In genomic region chr1:113247325-113247724, GRCm38 (mm10) we compare ENCODE assay signal across 15 mouse cellular contexts.
DNase-seq lines count a peak whose midpoint lies in the region; ATAC-seq and TF ChIP-seq lines count a peak whose summit lies in the region.
"Had no signal": no experiment of that assay in that cellular context is flagged by ENCODE, and none has a peak within 500 bp of the region (broad histone marks: within the 10 kb centered on the region; RNA-seq: fewer than 3 reads in every experiment).

No protein-coding gene starts in this region.

- TF ChIP-seq POLR2A in small intestine, adult 2 months (IDR thresholded peaks at IDR 0.05; ENCODE audit: low read depth, low read length), result no peak

- no peak overlapping the region for H3K4me2 ChIP-seq in intestine, postnatal 0 days (replicated peaks; ENCODE audit: low read depth)
- no peak overlapping the region for H3K4me2 ChIP-seq in intestine, embryonic 16.5 days (ENCODE audit: low read depth, low read length)
- no peak overlapping the region for H3K4me2 ChIP-seq in neural tube, embryonic 11.5 days (ENCODE audit: low read depth)
- H3K4me2 ChIP-seq in neural tube, embryonic 15.5 days, result no peak overlapping the region
- H3K4me2 ChIP-seq: heart, embryonic 13.5 days had no signal

- no peak overlapping the region for H3K9ac ChIP-seq in intestine, postnatal 0 days (ENCODE audit: low read depth, low read length)
- no peak overlapping the region for H3K9ac ChIP-seq in intestine, embryonic 16.5 days (ENCODE audit: low read depth, low read length)
- no peak overlapping the region for H3K9ac ChIP-seq in neural tube, embryonic 11.5 days (ENCODE audit: low read length)
- H3K9ac ChIP-seq in neural tube, embryonic 15.5 days (replicated peaks), result no peak overlapping the region
- H3K9ac ChIP-seq: heart, embryonic 13.5 days had no signal

- 77% methylated on average over 5 of the region's 5 CpGs for WGBS in intestine, postnatal 0 days
- WGBS in intestine, embryonic 16.5 days, result 72% methylated on average over 5 of the region's 5 CpGs
- 73% methylated on average over 5 of the region's 5 CpGs for WGBS in neural tube, embryonic 11.5 days
- WGBS in neural tube, embryonic 15.5 days, result 57% methylated on average over 5 of the region's 5 CpGs
- 73% methylated on average over 5 of the region's 5 CpGs for WGBS in small intestine, adult 2 months

- no peak for ATAC-seq in intestine, postnatal 0 days
- ATAC-seq in intestine, embryonic 16.5 days, result no peak
- ATAC-seq in neural tube, embryonic 11.5 days (ENCODE audit: insufficient read depth, low FRiP score, low TSS enrichment), result no peak
- ATAC-seq in neural tube, embryonic 15.5 days (ENCODE audit: low FRiP score), result no peak
- ATAC-seq: inflammation-experienced regulatory T-cells, adult 6 months had no signal

- DNase-seq in neural tube, embryonic 11.5 days (ENCODE audit: low spot score), result peak; percentile 11
- DNase-seq in WW6 (ENCODE audit: low read depth, low spot score), result peak; percentile 16
- DNase-seq in urinary bladder, postnatal 36 days (ENCODE audit: low spot score in 2 of 2), result no peak
- DNase-seq in heart, adult 9 months (ENCODE audit: low spot score in 2 of 2), result no peak
- DNase-seq: adrenal gland, postnatal 36 days; cerebellum, adult 2 months; liver; lung, postnatal 10 days; thymus, postnatal 4 days had no signal

- peak; percentile 56 for TF ChIP-seq CTCF in intestine, postnatal 0 days (IDR thresholded peaks at IDR 0.05; ENCODE audit: low read depth)
- peak; percentile 22; the same call in 1 of the 2 replicates for TF ChIP-seq CTCF in small intestine, adult 2 months (IDR thresholded peaks at IDR 0.05; ENCODE audit: extremely low read depth, insufficient read length, insufficient replicate concordance, low read depth, low read length)

- no peak overlapping the region for H3K27ac ChIP-seq in intestine, postnatal 0 days (ENCODE audit: low read depth, low read length)
- H3K27ac ChIP-seq in intestine, embryonic 16.5 days (ENCODE audit: low read length), result no peak overlapping the region
- no peak overlapping the region for H3K27ac ChIP-seq in neural tube, embryonic 11.5 days (ENCODE audit: low read depth, low read length)
- no peak overlapping the region for H3K27ac ChIP-seq in neural tube, embryonic 15.5 days (replicated peaks)
- no peak overlapping the region for H3K27ac ChIP-seq in small intestine, adult 2 months (ENCODE audit: insufficient read depth, low read depth, low read length)
- H3K27ac ChIP-seq: heart, embryonic 13.5 days had no signal

- H3K9me3 ChIP-seq in intestine, postnatal 0 days (ENCODE audit: control insufficient read depth), result 0 out of 2 replicates have a peak, but pooled peaks cover 3% of the 10 kb centered on the region
- H3K9me3 ChIP-seq in intestine, embryonic 16.5 days (ENCODE audit: control insufficient read depth, low read length), result no peaks in the 10 kb centered on the region
- no peaks in the 10 kb centered on the region for H3K9me3 ChIP-seq in neural tube, embryonic 11.5 days (ENCODE audit: control insufficient read depth, low read length)
- no peaks in the 10 kb centered on the region for H3K9me3 ChIP-seq in neural tube, embryonic 15.5 days (replicated peaks)

- no peaks in the 10 kb centered on the region for H3K36me3 ChIP-seq in intestine, postnatal 0 days (ENCODE audit: control insufficient read depth, insufficient read depth)
- H3K36me3 ChIP-seq in intestine, embryonic 16.5 days (ENCODE audit: control insufficient read depth, insufficient read depth, low read length), result no peaks in the 10 kb centered on the region
- H3K36me3 ChIP-seq in neural tube, embryonic 11.5 days (ENCODE audit: control insufficient read depth, insufficient read depth, low read length), result no peaks in the 10 kb centered on the region
- H3K36me3 ChIP-seq in neural tube, embryonic 15.5 days, result no peaks in the 10 kb centered on the region
- H3K36me3 ChIP-seq in small intestine, adult 2 months (ENCODE audit: control insufficient read depth, insufficient read depth, low read length), result no peaks in the 10 kb centered on the region
- H3K36me3 ChIP-seq: heart, embryonic 13.5 days had no signal

- H3K4me3 ChIP-seq in intestine, postnatal 0 days (ENCODE audit: low read depth, low read length), result no peak overlapping the region
- no peak overlapping the region for H3K4me3 ChIP-seq in intestine, embryonic 16.5 days (ENCODE audit: low read length)
- H3K4me3 ChIP-seq in neural tube, embryonic 11.5 days (ENCODE audit: low read depth, low read length), result no peak overlapping the region
- no peak overlapping the region for H3K4me3 ChIP-seq in neural tube, embryonic 15.5 days (replicated peaks)
- H3K4me3 ChIP-seq in small intestine, adult 2 months (ENCODE audit: low read depth, low read length), result no peak overlapping the region
- H3K4me3 ChIP-seq: heart, embryonic 13.5 days had no signal

- no peaks in the 10 kb centered on the region for H3K4me1 ChIP-seq in intestine, postnatal 0 days (replicated peaks; ENCODE audit: control insufficient read depth, insufficient read depth, low read length)
- no peaks in the 10 kb centered on the region for H3K4me1 ChIP-seq in intestine, embryonic 16.5 days (ENCODE audit: control insufficient read depth, insufficient read depth, low read length)
- no peaks in the 10 kb centered on the region for H3K4me1 ChIP-seq in neural tube, embryonic 11.5 days (ENCODE audit: control insufficient read depth, insufficient read depth, low read length)
- H3K4me1 ChIP-seq in neural tube, embryonic 15.5 days, result no peaks in the 10 kb centered on the region
- no peaks in the 10 kb centered on the region for H3K4me1 ChIP-seq in small intestine, adult 2 months (ENCODE audit: control insufficient read depth, insufficient read depth, insufficient read length, low read length)
- H3K4me1 ChIP-seq: heart, embryonic 13.5 days had no signal

- H3K27me3 ChIP-seq in intestine, postnatal 0 days (replicated peaks; ENCODE audit: control insufficient read depth, insufficient read depth, low read length), result no peaks in the 10 kb centered on the region
- H3K27me3 ChIP-seq in intestine, embryonic 16.5 days (replicated peaks; ENCODE audit: control insufficient read depth, insufficient read depth, low read length), result no peaks in the 10 kb centered on the region
- H3K27me3 ChIP-seq in neural tube, embryonic 11.5 days (ENCODE audit: control insufficient read depth, insufficient read depth, low read length), result no peaks in the 10 kb centered on the region
- H3K27me3 ChIP-seq in neural tube, embryonic 15.5 days (replicated peaks), result no peaks in the 10 kb centered on the region
- no peaks in the 10 kb centered on the region for H3K27me3 ChIP-seq in small intestine, adult 2 months (ENCODE audit: control insufficient read depth, insufficient read depth, low read length)
- H3K27me3 ChIP-seq: heart, embryonic 13.5 days had no signal

Comparison
In these comparisons a context has a peak if more than half of its experiments do, and no peak if none do; other contexts are left out.
1. DNase-seq: peak in neural tube, embryonic 11.5 days (single experiment) and WW6 (single experiment); none in urinary bladder, postnatal 36 days (0 of 2) and heart, adult 9 months (0 of 2).